Mouse (Mus musculus): ENCODE data around the gene Eml3. TPM values are rescaled to one million over a fixed set of nuclear protein-coding genes. Genes with fewer than 3 reads are reported as not detected.
A peak's percentile ranks its signal among the peaks of the same experiment; 100 is the strongest.

The Eml3 gene
- polyA plus RNA-seq, 1 experiment: 4.9 TPM

- H3K36me3 ChIP-seq (ENCODE audit: control insufficient read depth, insufficient read depth, low read length): peaks cover 2% of the 10 kb centered on the region
Observed at GRCm38 (mm10) chr19:8898576-8898975, 30.8 kb upstream of the Eml3 start.

GRCm38 (mm10) chr19:8899079-8899478 is 30.3 kb upstream of the Eml3 start:
- Histone ChIP-seq H3K4me1 (ENCODE audit: control insufficient read depth, insufficient read depth, low read length) (peaks cover 10% of the 10 kb centered on the region), H3K4me3 (ENCODE audit: control insufficient read depth, low read depth, low read length) (no peak overlapping the region), H3K27ac (ENCODE audit: control insufficient read depth, insufficient read depth, low read depth, low read length) (no peak overlapping the region), H3K27me3 (ENCODE audit: control insufficient read depth, insufficient read depth, low read length) (no peaks in the 10 kb centered on the region), H3K36me3 (ENCODE audit: control insufficient read depth, insufficient read depth, low read length) (peaks cover 2% of the 10 kb centered on the region)
- TF ChIP-seq CTCF (IDR thresholded peaks at IDR 0.05; ENCODE audit: control insufficient read depth, insufficient read depth, insufficient replicate concordance, low read depth, low read length) (no peak), POLR2A (IDR thresholded peaks at IDR 0.05; ENCODE audit: control insufficient read depth, low read depth, low read length) (no peak)

More at GRCm38 (mm10) chr19:8898576-8898975, 30.8 kb upstream of the Eml3 start:
- H3K4me3 ChIP-seq (ENCODE audit: control insufficient read depth, low read depth, low read length): peak overlapping the region; percentile 92
- no peaks in the 10 kb centered on the region for H3K27me3 ChIP-seq (ENCODE audit: control insufficient read depth, insufficient read depth, low read length)
- H3K4me1 ChIP-seq (ENCODE audit: control insufficient read depth, insufficient read depth, low read length): peaks cover 13% of the 10 kb centered on the region
- TF ChIP-seq CTCF (IDR thresholded peaks at IDR 0.05; ENCODE audit: control insufficient read depth, insufficient read depth, insufficient replicate concordance, low read depth, low read length) (no peak), POLR2A (IDR thresholded peaks at IDR 0.05; ENCODE audit: control insufficient read depth, low read depth, low read length) (no peak)
- peak overlapping the region; percentile 80 for H3K27ac ChIP-seq (ENCODE audit: control insufficient read depth, insufficient read depth, low read depth, low read length)

GRCm38 (mm10) chr19:8903412-8903811 is 25.9 kb upstream of the Eml3 start:
- no peaks in the 10 kb centered on the region; the same call in 1 of the 2 replicates for H3K4me1 ChIP-seq (ENCODE audit: control insufficient read depth, insufficient read depth, low read length)
- H3K4me3 ChIP-seq (ENCODE audit: control insufficient read depth, low read depth, low read length): no peak overlapping the region
- TF ChIP-seq CTCF (IDR thresholded peaks at IDR 0.05; ENCODE audit: control insufficient read depth, insufficient read depth, insufficient replicate concordance, low read depth, low read length): no peak
- TF ChIP-seq POLR2A (IDR thresholded peaks at IDR 0.05; ENCODE audit: control insufficient read depth, low read depth, low read length): no peak
- no peaks in the 10 kb centered on the region for H3K27me3 ChIP-seq (ENCODE audit: control insufficient read depth, insufficient read depth, low read length)
- H3K36me3 ChIP-seq (ENCODE audit: control insufficient read depth, insufficient read depth, low read length): peaks cover 2% of the 10 kb centered on the region
- H3K27ac ChIP-seq (ENCODE audit: control insufficient read depth, insufficient read depth, low read depth, low read length): no peak overlapping the region

GRCm38 (mm10) chr19:8908531-8908930 is 20.8 kb upstream of the Eml3 start:
- Histone ChIP-seq H3K27ac (ENCODE audit: control insufficient read depth, insufficient read depth, low read depth, low read length) (no peak overlapping the region), H3K4me1 (ENCODE audit: control insufficient read depth, insufficient read depth, low read length) (no peaks in the 10 kb centered on the region), H3K36me3 (ENCODE audit: control insufficient read depth, insufficient read depth, low read length) (peaks cover 8% of the 10 kb centered on the region), H3K4me3 (ENCODE audit: control insufficient read depth, low read depth, low read length) (no peak overlapping the region), H3K27me3 (ENCODE audit: control insufficient read depth, insufficient read depth, low read length) (no peaks in the 10 kb centered on the region)
- TF ChIP-seq CTCF (IDR thresholded peaks at IDR 0.05; ENCODE audit: control insufficient read depth, insufficient read depth, insufficient replicate concordance, low read depth, low read length) (no peak), POLR2A (IDR thresholded peaks at IDR 0.05; ENCODE audit: control insufficient read depth, low read depth, low read length) (no peak)

- H3K4me1 ChIP-seq (ENCODE audit: control insufficient read depth, insufficient read depth, low read length): no peaks in the 10 kb centered on the region
- H3K36me3 ChIP-seq (ENCODE audit: control insufficient read depth, insufficient read depth, low read length): peaks cover 11% of the 10 kb centered on the region
- H3K4me3 ChIP-seq (ENCODE audit: control insufficient read depth, low read depth, low read length): no peak overlapping the region
- no peak overlapping the region for H3K27ac ChIP-seq (ENCODE audit: control insufficient read depth, insufficient read depth, low read depth, low read length)
- no peaks in the 10 kb centered on the region for H3K27me3 ChIP-seq (ENCODE audit: control insufficient read depth, insufficient read depth, low read length)
- TF ChIP-seq CTCF (IDR thresholded peaks at IDR 0.05; ENCODE audit: control insufficient read depth, insufficient read depth, insufficient replicate concordance, low read depth, low read length) (no peak), POLR2A (IDR thresholded peaks at IDR 0.05; ENCODE audit: control insufficient read depth, low read depth, low read length) (no peak)
Observed at GRCm38 (mm10) chr19:8911810-8912209, 17.5 kb upstream of the Eml3 start.

- H3K4me1 ChIP-seq (ENCODE audit: control insufficient read depth, insufficient read depth, low read length): no peaks in the 10 kb centered on the region; the same call in 1 of the 2 replicates
- no peak overlapping the region for H3K4me3 ChIP-seq (ENCODE audit: control insufficient read depth, low read depth, low read length)
- H3K36me3 ChIP-seq (ENCODE audit: control insufficient read depth, insufficient read depth, low read length): peaks cover 8% of the 10 kb centered on the region
- H3K27ac ChIP-seq (ENCODE audit: control insufficient read depth, insufficient read depth, low read depth, low read length): no peak overlapping the region
- TF ChIP-seq CTCF (IDR thresholded peaks at IDR 0.05; ENCODE audit: control insufficient read depth, insufficient read depth, insufficient replicate concordance, low read depth, low read length): no peak
- TF ChIP-seq POLR2A (IDR thresholded peaks at IDR 0.05; ENCODE audit: control insufficient read depth, low read depth, low read length): no peak
- H3K27me3 ChIP-seq (ENCODE audit: control insufficient read depth, insufficient read depth, low read length): no peaks in the 10 kb centered on the region
Observed at GRCm38 (mm10) chr19:8914212-8914611, 15.1 kb upstream of the Eml3 start.

- Histone ChIP-seq H3K4me1 (ENCODE audit: control insufficient read depth, insufficient read depth, low read length) (peaks cover 8% of the 10 kb centered on the region), H3K36me3 (ENCODE audit: control insufficient read depth, insufficient read depth, low read length) (peaks cover 3% of the 10 kb centered on the region; the same call in 1 of the 2 replicates), H3K27ac (ENCODE audit: control insufficient read depth, insufficient read depth, low read depth, low read length) (no peak overlapping the region), H3K4me3 (ENCODE audit: control insufficient read depth, low read depth, low read length) (no peak overlapping the region), H3K27me3 (ENCODE audit: control insufficient read depth, insufficient read depth, low read length) (no peaks in the 10 kb centered on the region)
- TF ChIP-seq POLR2A (IDR thresholded peaks at IDR 0.05; ENCODE audit: control insufficient read depth, low read depth, low read length) (no peak), CTCF (IDR thresholded peaks at IDR 0.05; ENCODE audit: control insufficient read depth, insufficient read depth, insufficient replicate concordance, low read depth, low read length) (no peak)
Observed at GRCm38 (mm10) chr19:8919000-8919399, 10.4 kb upstream of the Eml3 start.

- Histone ChIP-seq H3K4me3 (ENCODE audit: control insufficient read depth, low read depth, low read length) (peak overlapping the region; percentile 88; the same call in 1 of the 2 replicates), H3K27me3 (ENCODE audit: control insufficient read depth, insufficient read depth, low read length) (no peaks in the 10 kb centered on the region), H3K4me1 (ENCODE audit: control insufficient read depth, insufficient read depth, low read length) (peaks cover 8% of the 10 kb centered on the region), H3K27ac (ENCODE audit: control insufficient read depth, insufficient read depth, low read depth, low read length) (peak overlapping the region; percentile 88), H3K36me3 (ENCODE audit: control insufficient read depth, insufficient read depth, low read length) (peaks cover 3% of the 10 kb centered on the region; the same call in 1 of the 2 replicates)
- TF ChIP-seq POLR2A (IDR thresholded peaks at IDR 0.05; ENCODE audit: control insufficient read depth, low read depth, low read length): no peak
- TF ChIP-seq CTCF (IDR thresholded peaks at IDR 0.05; ENCODE audit: control insufficient read depth, insufficient read depth, insufficient replicate concordance, low read depth, low read length): no peak
Observed at GRCm38 (mm10) chr19:8919684-8920072, 9.7 kb upstream of the Eml3 start.
